Mouse (Mus musculus): ENCODE results near the gene Bcl7b. TPM values are rescaled to one million over a fixed set of nuclear protein-coding genes. Genes with fewer than 3 reads are reported as not detected.
A peak's percentile ranks its signal among the peaks of the same experiment; 100 is the strongest.

Bcl7b gene
- total RNA-seq, 4 experiments from 2014 or later: 46.6 to 51.8 (median 49.6) TPM

- DNase-seq (ENCODE audit: low spot score in 2 of 2): no peak
These were observed 1.4 kb downstream of the Bcl7b start for GRCm38 (mm10) chr5:135169479-135169878.

- DNase-seq (ENCODE audit: low spot score in 2 of 2): no peak
These were observed 3.7 kb downstream of the Bcl7b start for GRCm38 (mm10) chr5:135171688-135172220.

GRCm38 (mm10) chr5:135172986-135173385 lies 4.9 kb downstream of the Bcl7b start:
- DNase-seq (ENCODE audit: low spot score in 2 of 2): no peak

- no peak for DNase-seq (ENCODE audit: low spot score in 2 of 2)
These were observed 7.0 kb downstream of the Bcl7b start for GRCm38 (mm10) chr5:135175086-135175485.

GRCm38 (mm10) chr5:135178523-135178922 lies 10.4 kb downstream of the Bcl7b start:
- no peak for DNase-seq (ENCODE audit: low spot score in 2 of 2)

GRCm38 (mm10) chr5:135178996-135179395 lies 10.9 kb downstream of the Bcl7b start:
- peak; percentile 65 to 70 for DNase-seq (ENCODE audit: low spot score in 2 of 2)

GRCm38 (mm10) chr5:135179616-135180015 lies 11.5 kb downstream of the Bcl7b start:
- DNase-seq (ENCODE audit: low spot score in 2 of 2): peak in 1 of 2 experiments; percentile 3

- peak in 1 of 2 experiments; percentile 7 for DNase-seq (ENCODE audit: low spot score in 2 of 2)
These were observed 12.7 kb downstream of the Bcl7b start for GRCm38 (mm10) chr5:135180796-135181195.

- no peak for DNase-seq (ENCODE audit: low spot score in 2 of 2)
These were observed 13.7 kb downstream of the Bcl7b start for GRCm38 (mm10) chr5:135181776-135182175.

GRCm38 (mm10) chr5:135183131-135183861 lies 15.2 kb downstream of the Bcl7b start:
- DNase-seq (ENCODE audit: low spot score in 2 of 2): peak; percentile 54 to 56

GRCm38 (mm10) chr5:135185016-135185415 lies 16.9 kb downstream of the Bcl7b start:
- peak in 1 of 2 experiments; percentile 2 for DNase-seq (ENCODE audit: low spot score in 2 of 2)

GRCm38 (mm10) chr5:135185596-135185995 lies 17.5 kb downstream of the Bcl7b start:
- no peak for DNase-seq (ENCODE audit: low spot score in 2 of 2)

GRCm38 (mm10) chr5:135186231-135186620 lies 18.1 kb downstream of the Bcl7b start:
- no peak for DNase-seq (ENCODE audit: low spot score in 2 of 2)

- DNase-seq (ENCODE audit: low spot score in 2 of 2): peak; percentile 98
These were observed 18.7 kb downstream of the Bcl7b start, which contains the start of gene Baz1b for GRCm38 (mm10) chr5:135186621-135187348. Gene Baz1b (plus strand): TSS chr5:135187264.

GRCm38 (mm10) chr5:135187349-135188213 lies 19.5 kb downstream of the Bcl7b start:
- DNase-seq (ENCODE audit: low spot score in 2 of 2): no peak

GRCm38 (mm10) chr5:135188214-135188554 lies 20.1 kb downstream of the Bcl7b start:
- no peak for DNase-seq (ENCODE audit: low spot score in 2 of 2)

GRCm38 (mm10) chr5:135189281-135190022 lies 21.4 kb downstream of the Bcl7b start:
- no peak for DNase-seq (ENCODE audit: low spot score in 2 of 2)

- peak in 1 of 2 experiments; percentile 69 for DNase-seq (ENCODE audit: low spot score in 2 of 2)
These were observed 23.5 kb downstream of the Bcl7b start for GRCm38 (mm10) chr5:135191620-135192019.

- DNase-seq (ENCODE audit: low spot score in 2 of 2): no peak
These were observed 24.3 kb downstream of the Bcl7b start for GRCm38 (mm10) chr5:135192431-135192830.

GRCm38 (mm10) chr5:135196367-135196766 lies 28.3 kb downstream of the Bcl7b start:
- DNase-seq (ENCODE audit: low spot score in 2 of 2): no peak

- DNase-seq (ENCODE audit: low spot score in 2 of 2): no peak
These were observed 34.7 kb downstream of the Bcl7b start for GRCm38 (mm10) chr5:135202763-135203162.
